Mouse (Mus musculus): ENCODE measurements at regions not wholly inside any gene's neighbourhood (a gene's known extent, or its start where the extent isn't known, plus 50 kb on each side); places are given as distances from the start of the nearest gene placed in this dataset.
"Not testable (repeated sequence)": the region's sequence is repeated elsewhere in the genome, so short reads cannot be mapped to it uniquely, and the experiment has no call there.

- Histone ChIP-seq H3K4me3 (peak overlapping the region; percentile 25), H3K4me1 (peaks cover 33% of the 10 kb centered on the region), H3K36me3 (no peaks in the 10 kb centered on the region), H3K4me2 (replicated peaks) (peak overlapping the region; percentile 51), H3K27me3 (peaks cover 11% of the 10 kb centered on the region; the same call in 1 of the 2 replicates), H3K27ac (replicated peaks) (peak overlapping the region; percentile 91), H3K9me3 (no peaks in the 10 kb centered on the region), H3K9ac (replicated peaks) (peak overlapping the region; percentile 46)
- peak; percentile 86 for ATAC-seq (ENCODE audit: low FRiP score, low read depth)
- 4% methylated on average over 19 of the region's 19 CpGs for WGBS
These were observed 159.9 kb upstream of the Myt1l start for GRCm38 (mm10) chr12:29368107-29368819.

- H3K4me2 ChIP-seq (replicated peaks) = peak overlapping the region; percentile 51
- H3K36me3 ChIP-seq = no peaks in the 10 kb centered on the region
- H3K9me3 ChIP-seq = no peaks in the 10 kb centered on the region
- 9% methylated on average over 5 of the region's 5 CpGs for WGBS
- peak overlapping the region; percentile 25 for H3K4me3 ChIP-seq
- peaks cover 33% of the 10 kb centered on the region for H3K4me1 ChIP-seq
- H3K27ac ChIP-seq (replicated peaks) = peak overlapping the region; percentile 91
- H3K27me3 ChIP-seq = peaks cover 11% of the 10 kb centered on the region; the same call in 1 of the 2 replicates
- peak overlapping the region; percentile 46 for H3K9ac ChIP-seq (replicated peaks)
- ATAC-seq (ENCODE audit: low FRiP score, low read depth) = peak; percentile 55; the same call in 1 of the 2 replicates
These were observed 159.4 kb upstream of the Myt1l start for GRCm38 (mm10) chr12:29368820-29369175.

DNA sequence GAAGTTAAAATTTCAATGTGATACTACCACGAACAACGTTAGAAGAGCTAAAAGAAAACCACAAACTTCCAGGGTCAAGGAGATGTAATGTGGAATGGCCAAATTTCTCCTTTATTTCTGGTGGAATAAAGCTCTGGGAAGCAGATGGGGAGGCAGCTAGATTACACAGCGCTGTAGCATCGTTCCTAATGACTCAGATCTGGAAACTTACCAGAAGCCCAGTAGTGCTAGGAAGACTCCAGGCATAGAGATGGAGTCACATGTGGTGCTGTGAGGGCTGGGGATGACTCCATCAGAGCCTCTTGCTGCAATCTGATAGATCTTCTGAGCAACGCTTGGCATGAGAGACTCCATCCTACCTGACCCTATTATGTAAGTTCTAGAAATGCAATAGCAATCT lies 136.4 kb upstream of the Myt1l start:
- H3K36me3 ChIP-seq = no peaks in the 10 kb centered on the region
- H3K9me3 ChIP-seq = no peaks in the 10 kb centered on the region
- H3K4me2 ChIP-seq (replicated peaks) = no peak overlapping the region
- no peak overlapping the region for H3K27ac ChIP-seq (replicated peaks)
- no peak overlapping the region for H3K4me3 ChIP-seq
- no peak for ATAC-seq (ENCODE audit: low FRiP score, low read depth)
- H3K9ac ChIP-seq (replicated peaks) = no peak overlapping the region
- 88% methylated on average over 5 of the region's 5 CpGs for WGBS
- H3K27me3 ChIP-seq = no peaks in the 10 kb centered on the region
- H3K4me1 ChIP-seq = peaks cover 6% of the 10 kb centered on the region

DNA sequence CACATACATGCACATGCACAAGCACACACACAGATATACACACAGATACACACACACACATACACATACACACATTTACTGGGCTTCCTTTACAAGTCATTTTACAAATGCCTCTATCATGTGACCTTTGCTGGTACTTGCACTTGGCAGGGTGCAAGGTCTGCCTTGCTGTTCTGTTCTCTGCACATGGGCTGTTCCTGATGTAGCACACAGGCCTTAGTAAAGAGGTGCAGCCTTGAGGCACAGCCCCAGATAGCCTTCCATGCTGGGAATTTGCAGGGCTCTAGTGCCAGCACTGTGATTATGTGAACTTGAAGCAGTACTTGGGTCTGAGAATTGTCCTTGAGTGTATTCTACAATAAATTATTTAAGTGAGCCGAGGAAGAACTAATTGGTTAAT lies 133.9 kb upstream of the Myt1l start:
- no peak overlapping the region for H3K4me2 ChIP-seq (replicated peaks)
- H3K9me3 ChIP-seq = no peaks in the 10 kb centered on the region
- no peak for ATAC-seq (ENCODE audit: low FRiP score, low read depth)
- H3K36me3 ChIP-seq = no peaks in the 10 kb centered on the region
- no peak overlapping the region for H3K27ac ChIP-seq (replicated peaks)
- no peak overlapping the region for H3K4me3 ChIP-seq
- H3K27me3 ChIP-seq = no peaks in the 10 kb centered on the region
- H3K9ac ChIP-seq (replicated peaks) = no peak overlapping the region
- peaks cover 6% of the 10 kb centered on the region for H3K4me1 ChIP-seq
- WGBS = 72% methylated on average over 1 of the region's 1 CpGs

DNA sequence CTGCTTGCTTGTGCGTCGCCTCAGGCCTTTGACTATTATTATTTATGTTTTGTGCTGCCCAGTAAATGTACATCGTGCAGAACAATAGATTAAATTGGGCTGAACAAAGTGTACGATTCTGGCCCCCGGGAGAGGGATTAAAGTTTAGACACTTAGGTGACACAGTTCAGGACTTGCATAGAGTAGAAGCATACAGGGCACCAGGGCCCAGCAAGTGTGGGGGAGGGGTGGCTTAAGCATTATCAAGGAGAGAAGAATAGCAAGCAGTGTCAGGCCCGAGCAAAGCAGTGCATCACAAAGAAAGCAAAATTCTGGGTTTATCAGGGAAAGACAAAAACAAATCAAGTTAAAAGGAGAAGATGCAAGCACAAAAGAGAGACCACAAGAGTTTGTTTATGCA lies 133.3 kb upstream of the Myt1l start:
- Histone ChIP-seq H3K36me3 (no peaks in the 10 kb centered on the region), H3K27me3 (no peaks in the 10 kb centered on the region), H3K4me2 (replicated peaks) (no peak overlapping the region), H3K9me3 (no peaks in the 10 kb centered on the region), H3K4me1 (peaks cover 6% of the 10 kb centered on the region), H3K27ac (replicated peaks) (no peak overlapping the region), H3K9ac (replicated peaks) (no peak overlapping the region), H3K4me3 (no peak overlapping the region)
- WGBS = 18% methylated on average over 6 of the region's 6 CpGs
- no peak for ATAC-seq (ENCODE audit: low FRiP score, low read depth)

DNA sequence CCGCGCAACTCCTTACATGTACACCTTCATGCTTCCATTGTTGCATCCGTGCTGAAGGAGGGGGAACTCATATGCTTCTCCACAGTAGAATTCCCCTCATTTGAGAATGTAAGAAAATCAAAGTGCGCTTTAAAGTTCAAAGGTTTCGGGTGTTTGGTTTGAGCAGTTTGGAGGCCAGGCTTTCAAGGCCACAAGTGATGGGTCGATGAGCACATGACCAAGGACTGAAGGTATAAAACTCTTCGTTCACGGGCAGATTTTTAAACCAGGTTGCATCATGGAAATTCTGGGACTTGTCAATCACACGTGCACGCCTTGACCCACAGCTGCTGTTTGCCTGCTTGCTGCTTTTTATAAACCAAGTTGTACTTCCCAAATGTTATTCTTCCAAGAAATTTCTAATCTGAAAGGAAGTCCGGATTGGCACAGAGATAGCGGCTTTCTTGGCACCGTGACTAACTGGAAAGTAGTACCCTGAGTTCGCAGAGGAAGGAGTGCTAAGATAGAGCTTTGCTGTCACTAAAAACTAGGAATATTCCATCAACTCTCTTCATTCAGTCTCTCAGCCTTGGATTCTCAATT lies 132.7 kb upstream of the Myt1l start:
- peaks cover 6% of the 10 kb centered on the region for H3K4me1 ChIP-seq
- H3K27me3 ChIP-seq = no peaks in the 10 kb centered on the region
- no peak overlapping the region for H3K27ac ChIP-seq (replicated peaks)
- 84% methylated on average over 14 of the region's 14 CpGs for WGBS
- H3K4me2 ChIP-seq (replicated peaks) = no peak overlapping the region
- H3K9me3 ChIP-seq = no peaks in the 10 kb centered on the region
- H3K4me3 ChIP-seq = no peak overlapping the region
- no peak for ATAC-seq (ENCODE audit: low FRiP score, low read depth)
- H3K9ac ChIP-seq (replicated peaks) = no peak overlapping the region
- H3K36me3 ChIP-seq = no peaks in the 10 kb centered on the region

GRCm38 (mm10) chr12:29404434-29404833 lies 123.8 kb upstream of the Myt1l start:
- Histone ChIP-seq H3K9me3 (no peaks in the 10 kb centered on the region), H3K27ac (replicated peaks) (no peak overlapping the region), H3K4me2 (replicated peaks) (no peak overlapping the region), H3K9ac (replicated peaks) (no peak overlapping the region), H3K27me3 (no peaks in the 10 kb centered on the region), H3K4me1 (no peaks in the 10 kb centered on the region), H3K36me3 (no peaks in the 10 kb centered on the region), H3K4me3 (no peak overlapping the region)
- no peak for ATAC-seq (ENCODE audit: low FRiP score, low read depth)
- 27% methylated on average over 1 of the region's 1 CpGs for WGBS

DNA sequence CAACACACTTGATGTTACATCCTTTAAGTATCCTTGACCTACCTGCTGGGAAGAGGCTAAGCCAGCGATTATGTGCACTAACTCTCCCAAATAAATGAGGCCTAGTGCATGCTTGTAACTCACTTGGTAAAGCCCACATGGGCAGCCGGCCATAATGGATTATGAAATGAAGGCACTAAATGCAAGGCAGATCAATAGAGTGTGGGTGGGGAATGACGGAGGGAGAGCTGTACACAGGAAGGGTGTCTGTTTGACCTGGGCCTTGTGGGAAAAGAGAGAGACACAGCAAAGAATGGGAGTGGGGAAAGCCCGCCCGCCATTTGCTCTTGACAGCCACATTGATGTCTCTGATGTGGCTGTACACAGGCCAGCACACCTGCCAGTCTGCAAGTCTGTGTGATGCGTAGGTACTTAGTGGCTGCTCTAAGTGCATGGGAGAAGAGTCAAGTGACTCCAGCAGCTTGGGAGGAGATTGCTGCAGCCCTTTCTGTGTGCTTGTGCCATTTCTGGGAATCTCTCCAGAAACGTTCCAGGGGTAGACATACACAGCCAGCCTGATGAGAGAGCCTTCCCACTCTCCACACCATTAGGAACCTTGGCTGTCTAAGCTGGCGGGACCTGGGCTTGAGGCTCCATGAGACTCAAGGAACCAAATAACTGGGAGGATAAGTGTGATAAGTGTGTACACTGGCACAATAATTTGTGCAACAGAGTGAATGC lies 118.7 kb upstream of the Myt1l start:
- no peak overlapping the region for H3K9ac ChIP-seq (replicated peaks)
- H3K27me3 ChIP-seq = no peaks in the 10 kb centered on the region
- no peaks in the 10 kb centered on the region for H3K9me3 ChIP-seq
- ATAC-seq (ENCODE audit: low FRiP score, low read depth) = no peak
- H3K4me2 ChIP-seq (replicated peaks) = no peak overlapping the region
- no peak overlapping the region for H3K27ac ChIP-seq (replicated peaks)
- no peaks in the 10 kb centered on the region for H3K4me1 ChIP-seq
- WGBS = 88% methylated on average over 8 of the region's 8 CpGs
- no peaks in the 10 kb centered on the region for H3K36me3 ChIP-seq
- H3K4me3 ChIP-seq = no peak overlapping the region

GRCm38 (mm10) chr12:29433936-29434335 lies 94.2 kb upstream of the Myt1l start:
- no peak overlapping the region for H3K4me3 ChIP-seq
- H3K27me3 ChIP-seq = no peaks in the 10 kb centered on the region
- no peaks in the 10 kb centered on the region for H3K36me3 ChIP-seq
- H3K27ac ChIP-seq (replicated peaks) = no peak overlapping the region
- no peaks in the 10 kb centered on the region for H3K4me1 ChIP-seq
- no peaks in the 10 kb centered on the region for H3K9me3 ChIP-seq
- ATAC-seq (ENCODE audit: low FRiP score, low read depth) = no peak
- no peak overlapping the region for H3K4me2 ChIP-seq (replicated peaks)
- WGBS = 89% methylated on average over 3 of the region's 3 CpGs
- H3K9ac ChIP-seq (replicated peaks) = no peak overlapping the region

DNA sequence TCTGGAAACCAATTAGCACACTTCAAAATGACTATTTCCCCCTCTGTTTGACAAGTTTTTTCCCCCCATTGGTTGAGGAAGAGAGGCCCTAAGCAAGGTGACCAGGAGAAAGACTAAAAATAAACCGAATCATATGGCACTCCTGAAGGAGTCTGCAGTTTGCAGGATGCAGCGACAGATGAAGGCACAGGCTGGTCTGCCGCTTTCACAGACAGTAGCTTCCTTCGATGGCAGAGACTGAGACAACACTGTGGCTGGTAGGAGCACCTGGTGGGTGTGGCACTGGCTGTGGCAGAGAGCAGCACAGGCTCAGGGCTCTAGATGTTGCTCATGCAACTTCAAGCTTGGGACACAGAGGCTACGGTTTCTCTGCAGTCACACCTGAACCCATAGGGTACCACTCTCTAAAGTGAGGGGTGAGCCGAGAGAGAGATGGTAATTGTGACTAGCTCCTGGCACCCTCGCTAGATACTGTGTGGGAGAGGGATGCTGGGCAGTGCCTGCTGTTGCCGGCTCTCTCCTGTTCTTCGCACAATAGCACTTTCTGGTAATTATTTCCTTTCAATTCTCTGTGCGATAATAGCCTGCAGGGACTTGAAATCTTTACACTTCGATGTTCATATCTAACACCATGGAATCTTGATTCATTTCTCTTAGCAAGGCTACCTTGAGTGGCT lies 88.7 kb upstream of the Myt1l start:
- H3K27me3 ChIP-seq = no peaks in the 10 kb centered on the region
- no peaks in the 10 kb centered on the region for H3K9me3 ChIP-seq
- H3K4me3 ChIP-seq = no peak overlapping the region
- H3K4me1 ChIP-seq = no peaks in the 10 kb centered on the region
- ATAC-seq (ENCODE audit: low FRiP score, low read depth) = no peak
- H3K4me2 ChIP-seq (replicated peaks) = no peak overlapping the region
- no peak overlapping the region for H3K27ac ChIP-seq (replicated peaks)
- 78% methylated on average over 11 of the region's 11 CpGs for WGBS
- H3K36me3 ChIP-seq = no peaks in the 10 kb centered on the region
- no peak overlapping the region for H3K9ac ChIP-seq (replicated peaks)

DNA sequence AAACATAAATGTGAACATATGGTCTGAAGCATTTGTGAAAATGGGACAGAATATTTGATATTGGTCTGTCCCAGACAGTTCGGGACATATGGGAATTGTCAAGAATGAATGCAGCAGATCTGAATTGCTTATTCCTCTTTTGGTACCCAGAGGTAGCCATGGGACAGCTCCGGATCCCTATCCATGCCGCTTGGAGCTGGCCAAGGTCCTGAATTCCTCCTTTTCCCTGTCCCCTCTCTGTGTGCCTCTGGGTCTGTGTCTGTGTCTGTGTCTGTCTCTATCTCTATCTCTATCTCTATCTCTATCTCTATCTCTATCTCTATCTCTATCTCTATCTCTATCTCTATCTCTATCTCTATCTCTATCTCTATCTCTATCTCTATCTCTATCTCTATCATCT lies 63.0 kb upstream of the Myt1l start:
- H3K36me3 ChIP-seq; H3K9me3 ChIP-seq; H3K27ac ChIP-seq (replicated peaks); H3K9ac ChIP-seq (replicated peaks); ATAC-seq (ENCODE audit: low FRiP score, low read depth); H3K27me3 ChIP-seq; H3K4me3 ChIP-seq; H3K4me1 ChIP-seq; H3K4me2 ChIP-seq (replicated peaks): not testable (repeated sequence)
- 23% methylated on average over 3 of the region's 3 CpGs for WGBS
